Mouse (Mus musculus) midbrain, embryonic 14.5 days (tissue): ENCODE measurements around the gene Armc2. TPM values are rescaled to one million over a fixed set of nuclear protein-coding genes. Genes with fewer than 3 reads are reported as not detected.

Experiments
- ATAC-seq: fragments of 200-750 bp; cut with Nextera tagmentation; 2 replicates; pipeline ENCODE4 v1.8.0; 2017; ENCODE audit warnings: moderate number of reproducible peaks, moderate library complexity; ENCODE audit not compliant: low FRiP score, low TSS enrichment
- DNase-seq: peaks from one replicate; pipeline ENCODE4 v3.0.0-alpha.2; 2015
- H3K27ac ChIP-seq: fragments of 300-500 bp; sonication (generic); replicated peaks from 2 replicates; pipeline ENCODE4 v1.5.1; 2014; ENCODE audit warnings: mild to moderate bottlenecking, low read depth, low read length, moderate library complexity
- H3K27me3 ChIP-seq: fragments of 300-500 bp; sonication (generic); 2 replicates; pipeline ENCODE4 v1.6.1; 2014; ENCODE audit warnings: low read length, control low read depth, mixed read lengths; ENCODE audit not compliant: control insufficient read depth, insufficient read depth
- H3K36me3 ChIP-seq: fragments of 300-500 bp; sonication (generic); 2 replicates; pipeline ENCODE4 v1.6.1; 2014; ENCODE audit warnings: low read length, control low read depth; ENCODE audit not compliant: control insufficient read depth, insufficient read depth
- H3K4me1 ChIP-seq: fragments of 300-500 bp; sonication (generic); 2 replicates; pipeline ENCODE4 v1.6.1; 2014; ENCODE audit warnings: mild to moderate bottlenecking, antibody characterized with exemption, low read length, control low read depth; ENCODE audit not compliant: control insufficient read depth, insufficient read depth
- H3K4me2 ChIP-seq: fragments of 300-500 bp; sonication (generic); 2 replicates; pipeline ENCODE4 v1.6.1; 2014; ENCODE audit warnings: mild to moderate bottlenecking, low read length, moderate library complexity
- H3K4me3 ChIP-seq: fragments of 300-500 bp; sonication (generic); replicated peaks from 2 replicates; pipeline ENCODE4 v1.5.1; 2014; ENCODE audit warnings: low read depth, low read length
- H3K9ac ChIP-seq: fragments of 300-500 bp; sonication (generic); replicated peaks from 2 replicates; pipeline ENCODE4 v1.6.1; 2014; ENCODE audit warnings: mild to moderate bottlenecking, low read length, moderate library complexity
- H3K9me3 ChIP-seq: fragments of 300-500 bp; sonication (generic); 2 replicates; pipeline ENCODE4 v1.6.1; 2016; ENCODE audit warnings: low read length, control low read depth, mixed read lengths; ENCODE audit not compliant: control insufficient read depth
- WGBS: fragments of 180-500 bp; shearing (Covaris S2); extraction: QIAGEN DNeasy Blood & Tissue Kit; methylation state at CpG from one replicate; pipeline ENCODE4 v1.1.7; 2014; 5-methylcytosine and 5-hydroxymethylcytosine counted together
- polyA plus RNA-seq: library from polyadenylated mRNA; unstranded; fragments of >200 nt; fragmentation: Nextera tagmentation; extraction: Ambion mirVana; gene quantifications from 2 replicates; pipeline ENCODE4 v1.2.1, GENCODE M21; 2014

Gene Armc2
- polyA plus RNA-seq, 1 experiment from 2014 or later, result 11.2 TPM

- no peaks in the 10 kb centered on the region for H3K9me3 ChIP-seq
- DNase-seq (no peak), ATAC-seq (no peak)
- H3K4me3 ChIP-seq, result no peak overlapping the region
- H3K4me1 ChIP-seq, result no peaks in the 10 kb centered on the region
- H3K9ac ChIP-seq, result no peak overlapping the region
- H3K27me3 ChIP-seq, result no peaks in the 10 kb centered on the region
- no peak overlapping the region for H3K27ac ChIP-seq
- H3K36me3 ChIP-seq, result peaks cover 17% of the 10 kb centered on the region
- no peak overlapping the region for H3K4me2 ChIP-seq
Observed at GRCm38 (mm10) chr10:41896425-41896824, 121.8 kb downstream of the Armc2 start.

DNA sequence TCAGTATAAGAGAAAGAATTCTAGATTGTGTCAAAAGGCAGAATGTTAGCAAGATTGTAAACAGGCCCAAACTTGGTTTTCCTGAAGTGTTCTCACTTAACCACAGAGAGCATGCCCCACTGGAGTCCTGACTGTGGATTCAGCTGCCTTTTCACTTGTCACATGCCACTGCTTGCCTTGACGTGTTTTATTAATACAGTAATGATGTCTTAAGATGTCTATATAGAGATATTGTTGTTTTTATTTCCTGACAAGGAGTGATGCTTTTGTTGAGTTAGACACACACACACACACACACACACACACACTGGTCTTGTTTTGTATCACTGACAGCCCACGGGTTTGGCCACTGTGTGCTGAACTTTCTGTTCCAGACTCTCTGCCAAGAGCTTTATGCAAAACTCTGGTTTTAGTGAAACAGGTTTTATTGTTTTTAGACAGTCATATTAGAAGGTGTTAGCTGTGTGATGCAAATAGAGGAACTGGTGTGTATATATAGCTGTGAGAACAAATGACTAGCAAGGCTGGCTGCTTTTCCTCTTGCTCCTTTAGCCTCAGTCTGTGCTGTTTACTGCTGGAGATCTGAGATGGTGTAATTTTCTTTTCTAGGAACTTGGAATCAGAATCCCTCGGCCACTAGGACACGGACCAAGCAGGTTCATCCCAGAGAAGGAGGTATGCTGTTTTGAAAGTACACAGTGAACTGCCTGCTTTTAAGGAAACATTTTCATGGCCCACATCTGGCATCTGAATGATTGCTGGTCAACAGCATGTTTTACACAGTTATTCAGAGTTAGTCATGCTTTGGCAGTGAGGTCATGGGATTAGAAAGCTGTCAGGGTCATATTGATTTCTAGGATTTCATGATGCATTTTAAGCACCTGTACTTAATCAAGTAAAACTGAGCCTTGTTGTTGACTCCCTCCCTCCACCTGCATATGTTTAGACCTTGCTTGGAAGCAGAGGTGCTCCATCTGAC lies 124.5 kb downstream of the Armc2 start:
- H3K27ac ChIP-seq, result no peak overlapping the region
- no peak for ATAC-seq
- DNase-seq, result no peak

GRCm38 (mm10) chr10:41891312-41891711 lies 126.9 kb downstream of the Armc2 start:
- H3K4me3 ChIP-seq, result no peak overlapping the region
- no peak overlapping the region for H3K4me2 ChIP-seq
- ATAC-seq, result no peak
- no peak overlapping the region for H3K9ac ChIP-seq
- DNase-seq, result no peak
- no peaks in the 10 kb centered on the region for H3K9me3 ChIP-seq
- no peaks in the 10 kb centered on the region for H3K36me3 ChIP-seq
- 92% methylated on average over 4 of the region's 4 CpGs for WGBS
- no peaks in the 10 kb centered on the region for H3K27me3 ChIP-seq
- H3K27ac ChIP-seq, result no peak overlapping the region
- no peaks in the 10 kb centered on the region for H3K4me1 ChIP-seq

More for the DNA sequence above, 124.5 kb downstream of the Armc2 start:
- Histone ChIP-seq H3K9me3 (no peaks in the 10 kb centered on the region), H3K4me2 (no peak overlapping the region), H3K4me1 (no peaks in the 10 kb centered on the region), H3K9ac (no peak overlapping the region), H3K27me3 (no peaks in the 10 kb centered on the region), H3K36me3 (peaks cover 13% of the 10 kb centered on the region), H3K4me3 (no peak overlapping the region)
- 69% methylated on average over 4 of the region's 4 CpGs for WGBS

- H3K27ac ChIP-seq, result no peak overlapping the region
- H3K27me3 ChIP-seq, result no peaks in the 10 kb centered on the region
- H3K4me1 ChIP-seq, result no peaks in the 10 kb centered on the region
- DNase-seq (no peak), ATAC-seq (no peak)
- no peaks in the 10 kb centered on the region for H3K9me3 ChIP-seq
- H3K36me3 ChIP-seq, result no peaks in the 10 kb centered on the region
- no peak overlapping the region for H3K4me3 ChIP-seq
- H3K4me2 ChIP-seq, result no peak overlapping the region
- H3K9ac ChIP-seq, result no peak overlapping the region
Observed at GRCm38 (mm10) chr10:41890537-41890936, 127.7 kb downstream of the Armc2 start.

DNA sequence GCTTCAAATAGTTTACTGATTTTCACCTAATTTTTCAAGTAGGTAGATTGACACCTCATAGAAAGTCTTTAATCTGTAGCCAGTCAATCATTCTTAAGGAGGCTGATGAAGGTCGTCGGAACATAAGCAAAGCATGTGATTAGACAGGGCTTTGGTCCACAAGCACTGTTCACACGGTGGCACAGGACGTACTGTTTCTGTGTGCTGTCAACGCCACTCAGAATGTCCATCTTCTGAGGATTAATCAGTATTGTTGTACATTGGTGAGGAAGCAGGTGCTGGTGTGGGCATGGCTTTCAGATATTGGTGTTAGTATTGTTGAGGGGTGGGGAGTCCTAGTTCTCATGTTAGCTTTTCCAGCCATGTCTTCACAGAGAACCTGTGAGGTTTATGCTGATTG lies 128.7 kb downstream of the Armc2 start:
- no peak overlapping the region for H3K4me2 ChIP-seq
- WGBS, result 58% methylated on average over 5 of the region's 5 CpGs
- no peak for ATAC-seq

DNA sequence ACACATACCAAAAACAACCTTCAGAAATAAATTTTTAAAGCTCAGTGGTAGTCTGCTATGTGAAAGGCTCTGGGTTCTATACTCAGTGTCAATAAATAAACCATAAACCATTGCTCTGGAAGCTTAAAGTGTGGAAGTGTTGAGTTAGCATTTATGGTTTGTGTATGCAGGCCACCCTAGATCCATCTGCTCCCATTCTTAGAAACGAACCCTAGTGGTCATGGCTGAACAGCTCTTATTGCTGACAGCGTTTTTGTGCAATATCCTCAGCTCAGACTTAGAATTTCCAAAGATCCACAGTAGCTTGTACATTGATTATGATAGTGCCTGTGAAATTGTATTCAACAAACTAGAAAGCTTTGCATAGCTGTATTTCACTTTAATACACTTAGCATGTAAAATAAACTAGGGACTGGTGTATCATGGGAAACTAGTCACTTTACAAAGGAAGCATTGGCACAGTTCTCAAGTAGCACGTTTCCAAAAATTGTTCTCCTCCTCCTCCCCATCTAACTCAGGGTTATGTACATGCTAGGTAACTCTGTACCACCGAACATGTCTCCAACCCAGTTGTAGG lies 129.8 kb downstream of the Armc2 start:
- Histone ChIP-seq H3K27ac (no peak overlapping the region), H3K9ac (no peak overlapping the region), H3K27me3 (no peaks in the 10 kb centered on the region), H3K4me3 (0 out of 2 replicates have a peak overlapping the region, but pooled peaks have one; percentile 73), H3K9me3 (no peaks in the 10 kb centered on the region), H3K4me2 (peak overlapping the region; percentile 77), H3K4me1 (no peaks in the 10 kb centered on the region), H3K36me3 (no peaks in the 10 kb centered on the region)
- 56% methylated on average over 4 of the region's 4 CpGs for WGBS
- DNase-seq (peak; percentile 61), ATAC-seq (no peak)

More for the DNA sequence above, 128.7 kb downstream of the Armc2 start:
- Histone ChIP-seq H3K9ac (no peak overlapping the region), H3K27me3 (no peaks in the 10 kb centered on the region), H3K9me3 (no peaks in the 10 kb centered on the region), H3K36me3 (no peaks in the 10 kb centered on the region), H3K27ac (no peak overlapping the region), H3K4me3 (no peak overlapping the region), H3K4me1 (no peaks in the 10 kb centered on the region)
- no peak for DNase-seq

DNA sequence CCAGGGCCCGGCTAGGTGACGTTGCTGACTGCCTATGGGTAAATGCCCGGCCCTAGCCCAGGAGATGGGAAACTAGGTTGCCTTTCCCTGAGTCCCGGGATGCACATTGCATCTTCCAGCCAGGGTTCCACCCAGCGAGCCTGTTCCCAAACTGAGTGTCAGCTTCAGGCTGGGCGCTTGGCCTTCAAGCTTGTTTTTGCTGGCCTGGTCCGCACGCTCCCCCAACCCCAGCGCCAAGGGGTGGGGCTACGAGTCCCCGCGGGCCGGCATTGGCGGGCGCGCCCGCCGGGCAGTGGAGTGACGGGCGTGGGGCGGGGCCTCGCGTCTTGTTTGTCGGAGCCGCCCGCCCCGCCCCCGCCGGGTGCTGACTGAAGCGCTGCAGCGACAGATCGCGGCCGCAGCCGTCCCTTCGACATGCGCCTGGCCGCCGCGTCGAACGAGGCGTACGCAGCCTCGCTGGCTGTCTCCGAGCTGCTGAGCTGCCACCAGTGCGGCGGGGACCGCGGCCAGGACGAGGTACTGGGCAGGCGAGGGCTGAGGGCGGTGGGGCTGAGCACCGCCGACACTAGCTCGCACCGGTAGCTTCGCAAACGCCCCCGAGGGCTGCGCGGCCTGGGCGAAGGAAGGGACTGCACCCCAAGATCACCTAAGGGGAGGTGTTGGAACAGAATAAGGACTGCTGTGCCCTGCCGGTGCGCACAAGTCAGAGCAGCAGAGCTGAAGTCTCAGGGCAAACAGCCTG lies 131.0 kb downstream of the Armc2 start:
- DNase-seq (peak; percentile 98), ATAC-seq (peak; percentile 97)
- under 1% methylated on average over 63 of the region's 65 CpGs for WGBS
- peak overlapping the region; percentile 95 for H3K27ac ChIP-seq
- H3K4me3 ChIP-seq, result peak overlapping the region; percentile 73
- no peaks in the 10 kb centered on the region for H3K4me1 ChIP-seq
- no peaks in the 10 kb centered on the region for H3K9me3 ChIP-seq
- H3K9ac ChIP-seq, result peak overlapping the region; percentile 85
- H3K27me3 ChIP-seq, result no peaks in the 10 kb centered on the region
- no peaks in the 10 kb centered on the region for H3K36me3 ChIP-seq
- H3K4me2 ChIP-seq, result peak overlapping the region; percentile 77

GRCm38 (mm10) chr10:41883741-41884575 lies 134.3 kb downstream of the Armc2 start:
- Histone ChIP-seq H3K4me3 (no peak overlapping the region), H3K4me1 (peaks cover 4% of the 10 kb centered on the region; the same call in 1 of the 2 replicates), H3K36me3 (no peaks in the 10 kb centered on the region), H3K4me2 (no peak overlapping the region), H3K27ac (no peak overlapping the region), H3K9me3 (no peaks in the 10 kb centered on the region), H3K27me3 (no peaks in the 10 kb centered on the region), H3K9ac (no peak overlapping the region)
- DNase-seq, result no peak
- 50% methylated on average over 8 of the region's 8 CpGs for WGBS
- ATAC-seq, result no peak
